Mouse (Mus musculus) lung, embryonic 14.5 days (tissue): ENCODE results near the gene Vti1a. TPM values are rescaled to one million over a fixed set of nuclear protein-coding genes. Genes with fewer than 3 reads are reported as not detected.

Experiments used
- ATAC-seq: fragments of 200-750 bp; cut with Nextera tagmentation; 2 replicates; pipeline ENCODE4 v1.8.0; 2017; ENCODE audit warnings: mild to moderate bottlenecking, moderate TSS enrichment, moderate library complexity; ENCODE audit not compliant: insufficient read depth
- DNase-seq: peaks from one replicate; pipeline ENCODE4 v3.0.0-alpha.2; 2015
- H3K27ac ChIP-seq: fragments of 300-500 bp; sonication (generic); 2 replicates; pipeline ENCODE4 v1.5.1; 2014; ENCODE audit warnings: low read depth, mild to moderate bottlenecking, moderate library complexity
- H3K27me3 ChIP-seq: fragments of 300-500 bp; sonication (generic); 2 replicates; pipeline ENCODE4 v1.6.1; 2014; ENCODE audit warnings: low read length, control low read depth; ENCODE audit not compliant: insufficient read depth
- H3K36me3 ChIP-seq: fragments of 300-500 bp; sonication (generic); 2 replicates; pipeline ENCODE4 v1.6.1; 2014; ENCODE audit warnings: control low read depth; ENCODE audit not compliant: insufficient read depth
- H3K4me1 ChIP-seq: fragments of 300-500 bp; sonication (generic); 2 replicates; pipeline ENCODE4 v1.6.1; 2014; ENCODE audit warnings: antibody characterized with exemption, control low read depth; ENCODE audit not compliant: insufficient read depth
- H3K4me2 ChIP-seq: fragments of 300-500 bp; sonication (generic); 2 replicates; pipeline ENCODE4 v1.6.1; 2014; ENCODE audit warnings: mild to moderate bottlenecking
- H3K4me3 ChIP-seq: fragments of 300-500 bp; sonication (generic); 2 replicates; pipeline ENCODE4 v1.5.1; 2014; ENCODE audit warnings: low read depth, low read length
- H3K9ac ChIP-seq: fragments of 300-500 bp; sonication (generic); 2 replicates; pipeline ENCODE4 v1.6.1; 2014
- H3K9me3 ChIP-seq: fragments of 300-500 bp; sonication (generic); 2 replicates; pipeline ENCODE4 v1.6.1; 2016; ENCODE audit warnings: low read depth, low read length, control low read depth
- CTCF ChIP-seq: IDR thresholded peaks from 2 replicates; pipeline ENCODE4 v1.5.1; 2016; ENCODE audit warnings: antibody characterized with exemption, low read depth
- WGBS: fragments of 180-500 bp; shearing (Covaris S2); extraction: QIAGEN DNeasy Blood & Tissue Kit; methylation state at CpG from one replicate; pipeline ENCODE4 v1.1.7; 2014; 5-methylcytosine and 5-hydroxymethylcytosine counted together
- polyA plus RNA-seq: library from polyadenylated mRNA; unstranded; fragments of >200 nt; fragmentation: Nextera tagmentation; extraction: Ambion mirVana; gene quantifications from 2 replicates; pipeline ENCODE4 v1.2.1, GENCODE M21; 2014

The Vti1a gene
- polyA plus RNA-seq, 1 experiment from 2014 or later: 25.5 TPM

- Histone ChIP-seq H3K4me2 (no peak overlapping the region), H3K9ac (no peak overlapping the region), H3K9me3 (no peaks in the 10 kb centered on the region), H3K27me3 (no peaks in the 10 kb centered on the region), H3K36me3 (no peaks in the 10 kb centered on the region), H3K4me1 (no peaks in the 10 kb centered on the region), H3K4me3 (no peak overlapping the region), H3K27ac (no peak overlapping the region)
- no peak for DNase-seq
- ATAC-seq: no peak
- WGBS: 90% methylated on average over 8 of the region's 8 CpGs
- TF ChIP-seq CTCF: no peak
These were observed 264.1 kb downstream of the Vti1a start for GRCm38 (mm10) chr19:55580152-55580551.

GRCm38 (mm10) chr19:55580667-55581066, 264.6 kb downstream of the Vti1a start:
- no peak for TF ChIP-seq CTCF
- DNase-seq (no peak), ATAC-seq (no peak)
- Histone ChIP-seq H3K9ac (no peak overlapping the region), H3K27me3 (no peaks in the 10 kb centered on the region), H3K4me3 (no peak overlapping the region), H3K4me1 (no peaks in the 10 kb centered on the region), H3K36me3 (no peaks in the 10 kb centered on the region), H3K27ac (no peak overlapping the region), H3K9me3 (no peaks in the 10 kb centered on the region), H3K4me2 (no peak overlapping the region)
- 86% methylated on average over 6 of the region's 6 CpGs for WGBS

- Histone ChIP-seq H3K4me1 (no peaks in the 10 kb centered on the region), H3K27ac (no peak overlapping the region), H3K4me2 (no peak overlapping the region), H3K4me3 (no peak overlapping the region), H3K9me3 (no peaks in the 10 kb centered on the region), H3K9ac (no peak overlapping the region), H3K36me3 (no peaks in the 10 kb centered on the region), H3K27me3 (no peaks in the 10 kb centered on the region)
- peak; percentile 40 for DNase-seq
- 29% methylated on average over 14 of the region's 16 CpGs for WGBS
- no peak for TF ChIP-seq CTCF
- ATAC-seq: no peak
These were observed 267.0 kb downstream of the Vti1a start for GRCm38 (mm10) chr19:55582896-55583653.

- Histone ChIP-seq H3K9me3 (no peaks in the 10 kb centered on the region), H3K9ac (no peak overlapping the region), H3K27ac (no peak overlapping the region), H3K4me3 (no peak overlapping the region), H3K4me1 (peaks cover 4% of the 10 kb centered on the region; the same call in 1 of the 2 replicates), H3K27me3 (no peaks in the 10 kb centered on the region), H3K36me3 (no peaks in the 10 kb centered on the region), H3K4me2 (no peak overlapping the region)
- ATAC-seq (no peak), DNase-seq (no peak)
- no peak for TF ChIP-seq CTCF
- 53% methylated on average over 18 of the region's 18 CpGs for WGBS
These were observed 269.5 kb downstream of the Vti1a start for GRCm38 (mm10) chr19:55585270-55586224.

GRCm38 (mm10) chr19:55587638-55588421, 271.7 kb downstream of the Vti1a start:
- Histone ChIP-seq H3K27ac (no peak overlapping the region), H3K4me2 (no peak overlapping the region), H3K9ac (no peak overlapping the region), H3K27me3 (no peaks in the 10 kb centered on the region), H3K9me3 (no peaks in the 10 kb centered on the region), H3K4me3 (no peak overlapping the region), H3K4me1 (peaks cover 6% of the 10 kb centered on the region), H3K36me3 (no peaks in the 10 kb centered on the region)
- WGBS: 76% methylated on average over 14 of the region's 14 CpGs
- no peak for DNase-seq
- no peak for TF ChIP-seq CTCF
- no peak for ATAC-seq

GRCm38 (mm10) chr19:55588948-55589896, 273.1 kb downstream of the Vti1a start:
- DNase-seq (no peak), ATAC-seq (no peak)
- Histone ChIP-seq H3K27me3 (no peaks in the 10 kb centered on the region), H3K4me3 (no peak overlapping the region), H3K4me2 (no peak overlapping the region), H3K27ac (no peak overlapping the region), H3K4me1 (peaks cover 13% of the 10 kb centered on the region), H3K9me3 (no peaks in the 10 kb centered on the region), H3K9ac (no peak overlapping the region), H3K36me3 (no peaks in the 10 kb centered on the region)
- TF ChIP-seq CTCF: no peak
- whole genome bisulfite sequencing: 50% methylated on average over 16 of the region's 16 CpGs
